Comparison of ENCODE assay signal across 22 mouse cellular contexts in genomic region chr5:108357862-108358261, GRCm38 (mm10). TPM values are rescaled to one million over a fixed set of nuclear protein-coding genes. Genes with fewer than 3 reads are reported as not detected.
A peak's percentile ranks its signal among the peaks of the same experiment; 100 is the strongest.
DNase-seq lines count a peak whose midpoint lies in the region; ATAC-seq and TF ChIP-seq lines count a peak whose summit lies in the region.
"Had no signal": no experiment of that assay in that cellular context is flagged by ENCODE, and none has a peak within 500 bp of the region (broad histone marks: within the 10 kb centered on the region; RNA-seq: fewer than 3 reads in every experiment).

No protein-coding gene starts in this region.

- no peak for TF ChIP-seq CTCF in left cerebral cortex, adult 2 months (IDR thresholded peaks at IDR 0.05)
- TF ChIP-seq CTCF in hindbrain, postnatal 0 days (IDR thresholded peaks at IDR 0.05; ENCODE audit: low read depth): no peak

- no peak for DNase-seq in left cerebral cortex, adult 2 months (ENCODE audit: extremely low spot score in 1 of 2, low spot score in 2 of 2)
- no peak for DNase-seq in left cerebral cortex, postnatal 4 days
- no peak for DNase-seq in hindbrain, postnatal 0 days (ENCODE audit: low spot score)
- no peak for DNase-seq in cerebellum, adult 11-12 months
- DNase-seq: adrenal gland, adult 2 months; adrenal gland, postnatal 10 days; adrenal gland, postnatal 25 days; cerebellum, adult 11 months; cerebellum, adult 2 months; cerebellum, adult 9-10 months; cerebellum, postnatal 10 days; cerebellum, postnatal 25 days; forebrain, postnatal 0 days had no signal

- no peak overlapping the region for H3K4me3 ChIP-seq in left cerebral cortex, adult 2 months
- H3K4me3 ChIP-seq in hindbrain, postnatal 0 days (ENCODE audit: low read length): no peak overlapping the region
- H3K4me3 ChIP-seq: embryonic facial prominence, embryonic 10.5 days; embryonic facial prominence, embryonic 12.5 days; forebrain, embryonic 13.5 days; forebrain, embryonic 15.5 days had no signal

- H3K4me1 ChIP-seq in hindbrain, postnatal 0 days (ENCODE audit: insufficient read depth, low read length): no peaks in the 10 kb centered on the region
- H3K4me1 ChIP-seq: embryonic facial prominence, embryonic 10.5 days; embryonic facial prominence, embryonic 12.5 days; forebrain, embryonic 13.5 days; forebrain, embryonic 15.5 days had no signal

- no peaks in the 10 kb centered on the region for H3K36me3 ChIP-seq in hindbrain, postnatal 0 days (ENCODE audit: insufficient read depth, low read length)
- H3K36me3 ChIP-seq: embryonic facial prominence, embryonic 10.5 days; embryonic facial prominence, embryonic 12.5 days; forebrain, embryonic 15.5 days had no signal

- H3K27me3 ChIP-seq in hindbrain, postnatal 0 days (ENCODE audit: insufficient read depth, low read length): no peaks in the 10 kb centered on the region
- H3K27me3 ChIP-seq: forebrain, embryonic 15.5 days had no signal

- intact Hi-C loops in left cerebral cortex, adult 2 months (cut with DNase I): no loop called here
- intact Hi-C loops in left cerebral cortex, postnatal 4 days (cut with DNase I): no loop called here

- WGBS in hindbrain, postnatal 0 days: 96% methylated on average over 1 of the region's 1 CpGs

- no peak overlapping the region for H3K9ac ChIP-seq in hindbrain, postnatal 0 days (replicated peaks; ENCODE audit: low read length)
- H3K9ac ChIP-seq: embryonic facial prominence, embryonic 12.5 days; forebrain, embryonic 13.5 days; forebrain, embryonic 15.5 days; forebrain, postnatal 0 days had no signal

- H3K4me2 ChIP-seq in hindbrain, postnatal 0 days (ENCODE audit: low read depth, low read length): no peak overlapping the region
- H3K4me2 ChIP-seq: embryonic facial prominence, embryonic 12.5 days; forebrain, embryonic 13.5 days; forebrain, embryonic 15.5 days had no signal

- ATAC-seq in granulocyte monocyte progenitor cell, adult 5-6 weeks (replicated peaks; ENCODE audit: poor library complexity, severe bottlenecking): peak; percentile 66
- no peak for ATAC-seq in hindbrain, postnatal 0 days
- ATAC-seq: forebrain, embryonic 13.5 days; forebrain, embryonic 15.5 days; forebrain, postnatal 0 days had no signal

- no peaks in the 10 kb centered on the region for H3K9me3 ChIP-seq in hindbrain, postnatal 0 days (ENCODE audit: low read length)
- H3K9me3 ChIP-seq: embryonic facial prominence, embryonic 12.5 days; forebrain, embryonic 15.5 days had no signal

- peak overlapping the region; percentile 37; the same call in 1 of the 2 replicates for H3K27ac ChIP-seq in left cerebral cortex, adult 2 months
- H3K27ac ChIP-seq in hindbrain, postnatal 0 days: no peak overlapping the region
- H3K27ac ChIP-seq: embryonic facial prominence, embryonic 10.5 days; embryonic facial prominence, embryonic 12.5 days; forebrain, embryonic 13.5 days; forebrain, embryonic 15.5 days had no signal

RNA-seq across cellular contexts. Expression of gene Gm42517, which starts 9.9 kb away (rescaled TPM):
- 10 to 100 TPM; 59.8 to 70.1 TPM for total RNA-seq in left cerebral cortex, adult 2 months (2021)
- 10 to 100 TPM; 36.1 to 41.3 TPM for total RNA-seq in left cerebral cortex, postnatal 4 days (2021)
- not detected in 2 replicates for total RNA-seq in granulocyte monocyte progenitor cell, adult 5-6 weeks (2014; fragmentation: Nextera tagmentation)
- not detected in 2 replicates for total RNA-seq in granulocyte monocyte progenitor cell, adult 5-6 weeks (2017)
- total RNA-seq in hindbrain, postnatal 0 days (2014; rRNA removed): 93.4 and 97.0 TPM in 2 replicates
- polyA plus RNA-seq in hindbrain, postnatal 0 days (2015; fragmentation: Nextera tagmentation; extraction: Ambion mirVana): 3.8 and 4.5 TPM in 2 replicates
- total RNA-seq: MEL had no signal
- polyA plus RNA-seq: embryonic facial prominence, embryonic 10.5 days; embryonic facial prominence, embryonic 12.5 days had no signal

RNA-seq across cellular contexts. Expression of gene Pde6b, which starts 30.3 kb away (rescaled TPM):
- under 1 TPM; 0.28 to 0.48 TPM for total RNA-seq in left cerebral cortex, adult 2 months (2021)
- not detected for total RNA-seq in left cerebral cortex, postnatal 4 days (2021)
- total RNA-seq in granulocyte monocyte progenitor cell, adult 5-6 weeks (2014; fragmentation: Nextera tagmentation): not detected in 2 replicates
- total RNA-seq in granulocyte monocyte progenitor cell, adult 5-6 weeks (2017): not detected in 2 replicates
- not detected in 2 replicates for total RNA-seq in hindbrain, postnatal 0 days (2014; rRNA removed)
- 0.14 and 0.26 TPM in 2 replicates for polyA plus RNA-seq in hindbrain, postnatal 0 days (2015; fragmentation: Nextera tagmentation; extraction: Ambion mirVana)
- total RNA-seq: adrenal gland, adult 2 months; adrenal gland, postnatal 10 days; adrenal gland, postnatal 25 days; adrenal gland, postnatal 4 days had no signal
- polyA plus RNA-seq: adrenal gland, adult 2 months; brain, embryonic 14.5 days; embryonic facial prominence, embryonic 14.5 days; forebrain, embryonic 15.5 days had no signal

RNA-seq across cellular contexts. Expression of gene Pigg, which starts 45.5 kb away (rescaled TPM):
- total RNA-seq in left cerebral cortex, adult 2 months (2021): 10 to 100 TPM; 13.1 to 14.1 TPM
- 1 to 10 TPM; 7.1 to 8.0 TPM for total RNA-seq in left cerebral cortex, postnatal 4 days (2021)
- 5.6 and 7.7 TPM in 2 replicates for total RNA-seq in granulocyte monocyte progenitor cell, adult 5-6 weeks (2014; fragmentation: Nextera tagmentation)
- total RNA-seq in granulocyte monocyte progenitor cell, adult 5-6 weeks (2017): 5.5 and 6.1 TPM in 2 replicates
- 4.9 and 7.2 TPM in 2 replicates for total RNA-seq in hindbrain, postnatal 0 days (2014; rRNA removed)
- 2.2 and 2.5 TPM in 2 replicates for polyA plus RNA-seq in hindbrain, postnatal 0 days (2015; fragmentation: Nextera tagmentation; extraction: Ambion mirVana)

Comparison
In these comparisons a context has a peak if more than half of its experiments do, and no peak if none do; other contexts are left out.
1. RNA of gene Gm42517, which starts 9.9 kb away (total RNA-seq): 93.4 to 97.0 TPM in hindbrain, postnatal 0 days, 59.8 to 70.1 TPM in left cerebral cortex, adult 2 months and 36.1 to 41.3 TPM in left cerebral cortex, postnatal 4 days; not detected in granulocyte monocyte progenitor cell, adult 5-6 weeks; every median in the first group is over 10 times any median in the second.